In genomic region chr12:70476884-70477576, GRCm38 (mm10) we compare ENCODE assay signal across 9 mouse cellular contexts. TPM values are rescaled to one million over a fixed set of nuclear protein-coding genes. Genes with fewer than 3 reads are reported as not detected.
A peak's percentile ranks its signal among the peaks of the same experiment; 100 is the strongest.
DNase-seq lines count a peak whose midpoint lies in the region; ATAC-seq lines count a peak whose summit lies in the region.
"Had no signal": no experiment of that assay in that cellular context is flagged by ENCODE, and none has a peak within 500 bp of the region (broad histone marks: within the 10 kb centered on the region; RNA-seq: fewer than 3 reads in every experiment).

No protein-coding gene starts in this region.

- no peak overlapping the region for H3K27ac ChIP-seq in embryonic facial prominence, embryonic 12.5 days
- H3K27ac ChIP-seq in embryonic facial prominence, embryonic 10.5 days (replicated peaks), result no peak overlapping the region
- no peak overlapping the region for H3K27ac ChIP-seq in liver, embryonic 15.5 days (replicated peaks)
- H3K27ac ChIP-seq: neural tube, embryonic 13.5 days had no signal

- 67% methylated on average over 16 of the region's 16 CpGs for WGBS in embryonic facial prominence, embryonic 12.5 days
- WGBS in embryonic facial prominence, embryonic 10.5 days, result 79% methylated on average over 16 of the region's 16 CpGs
- 53% methylated on average over 16 of the region's 16 CpGs for WGBS in liver, embryonic 15.5 days (ENCODE audit: insufficient replicate concordance)

- no peak overlapping the region for H3K9ac ChIP-seq in embryonic facial prominence, embryonic 12.5 days
- H3K9ac ChIP-seq in liver, embryonic 15.5 days, result no peak overlapping the region
- H3K9ac ChIP-seq: neural tube, embryonic 13.5 days had no signal

- H3K4me3 ChIP-seq in embryonic facial prominence, embryonic 12.5 days, result no peak overlapping the region
- no peak overlapping the region for H3K4me3 ChIP-seq in embryonic facial prominence, embryonic 10.5 days
- H3K4me3 ChIP-seq in erythroblast, embryonic 14.5 days (replicated peaks), result peak overlapping the region; percentile 8
- no peak overlapping the region for H3K4me3 ChIP-seq in liver, embryonic 15.5 days (replicated peaks)
- H3K4me3 ChIP-seq: neural tube, embryonic 13.5 days had no signal

- peaks cover 4% of the 10 kb centered on the region; the same call in 1 of the 2 replicates for H3K4me1 ChIP-seq in embryonic facial prominence, embryonic 12.5 days
- peaks cover 3% of the 10 kb centered on the region; the same call in 1 of the 2 replicates for H3K4me1 ChIP-seq in embryonic facial prominence, embryonic 10.5 days
- H3K4me1 ChIP-seq in erythroblast, embryonic 14.5 days (ENCODE audit: control insufficient read depth), result peaks cover 6% of the 10 kb centered on the region
- H3K4me1 ChIP-seq in liver, embryonic 15.5 days (replicated peaks), result peaks cover 5% of the 10 kb centered on the region
- H3K4me1 ChIP-seq: neural tube, embryonic 13.5 days had no signal

- no peak for ATAC-seq in embryonic facial prominence, embryonic 12.5 days (ENCODE audit: insufficient number of reproducible peaks, insufficient read depth, low FRiP score, low TSS enrichment)
- ATAC-seq in liver, embryonic 15.5 days (ENCODE audit: insufficient read depth), result no peak

- H3K4me2 ChIP-seq in embryonic facial prominence, embryonic 12.5 days (replicated peaks), result peak overlapping the region; percentile 7; the same call in 1 of the 2 replicates
- peak overlapping the region; percentile 2; the same call in 1 of the 2 replicates for H3K4me2 ChIP-seq in liver, embryonic 15.5 days
- H3K4me2 ChIP-seq: neural tube, embryonic 13.5 days had no signal

- no peaks in the 10 kb centered on the region for H3K36me3 ChIP-seq in embryonic facial prominence, embryonic 12.5 days
- no peaks in the 10 kb centered on the region for H3K36me3 ChIP-seq in embryonic facial prominence, embryonic 10.5 days (replicated peaks)
- H3K36me3 ChIP-seq in erythroblast, embryonic 14.5 days (ENCODE audit: control insufficient read depth), result no peaks in the 10 kb centered on the region
- no peaks in the 10 kb centered on the region for H3K36me3 ChIP-seq in liver, embryonic 15.5 days (replicated peaks)
- H3K36me3 ChIP-seq: neural tube, embryonic 13.5 days had no signal

- no peak for DNase-seq in embryonic facial prominence, embryonic 10.5 days (ENCODE audit: low spot score)
- DNase-seq in B cell, adult 2 months, result peak; percentile 21 to 33
- no peak for DNase-seq in right cerebral cortex, adult 18-20 months
- no peak for DNase-seq in spleen, adult 12 weeks (ENCODE audit: low spot score)
- DNase-seq in cerebellum, postnatal 10 days, result no peak

- no peaks in the 10 kb centered on the region for H3K9me3 ChIP-seq in embryonic facial prominence, embryonic 12.5 days
- no peaks in the 10 kb centered on the region for H3K9me3 ChIP-seq in embryonic facial prominence, embryonic 10.5 days
- no peaks in the 10 kb centered on the region for H3K9me3 ChIP-seq in erythroblast, embryonic 14.5 days (ENCODE audit: control insufficient read depth, low read length)
- H3K9me3 ChIP-seq in liver, embryonic 15.5 days (replicated peaks), result no peaks in the 10 kb centered on the region

- no peaks in the 10 kb centered on the region for H3K27me3 ChIP-seq in embryonic facial prominence, embryonic 12.5 days
- H3K27me3 ChIP-seq in embryonic facial prominence, embryonic 10.5 days (replicated peaks; ENCODE audit: low read depth, poor library complexity, severe bottlenecking), result no peaks in the 10 kb centered on the region
- no peaks in the 10 kb centered on the region; the same call in 1 of the 2 replicates for H3K27me3 ChIP-seq in erythroblast, embryonic 14.5 days (ENCODE audit: control insufficient read depth)
- H3K27me3 ChIP-seq in liver, embryonic 15.5 days, result no peaks in the 10 kb centered on the region
- H3K27me3 ChIP-seq: neural tube, embryonic 13.5 days had no signal

RNA-seq across cellular contexts. Expression of gene Tmx1, which starts 24.1 kb away (rescaled TPM):
- polyA plus RNA-seq in embryonic facial prominence, embryonic 12.5 days (2016; fragmentation: Nextera tagmentation; extraction: Ambion mirVana), result 97.1 and 104 TPM in 2 replicates
- polyA plus RNA-seq in embryonic facial prominence, embryonic 10.5 days (2016; fragmentation: Nextera tagmentation; extraction: Ambion mirVana), result 111 and 118 TPM in 2 replicates
- 4.0 and 4.8 TPM in 2 replicates for polyA plus RNA-seq in erythroblast, embryonic 14.5 days (2012)
- 117 and 119 TPM in 2 replicates for polyA plus RNA-seq in liver, embryonic 15.5 days (2015; fragmentation: Nextera tagmentation; extraction: Ambion mirVana)

Comparison
In these comparisons a context has a peak if more than half of its experiments do, and no peak if none do; other contexts are left out.
1. DNase-seq: peak in B cell, adult 2 months (2 of 2); none in embryonic facial prominence, embryonic 10.5 days (single experiment), right cerebral cortex, adult 18-20 months (single experiment), spleen, adult 12 weeks (single experiment) and cerebellum, postnatal 10 days (0 of 2).
2. RNA of gene Tmx1, which starts 24.1 kb away (polyA plus RNA-seq): 117 to 119 TPM in liver, embryonic 15.5 days, 111 to 118 TPM in embryonic facial prominence, embryonic 10.5 days and 97.1 to 104 TPM in embryonic facial prominence, embryonic 12.5 days; 4.0 to 4.8 TPM in erythroblast, embryonic 14.5 days; every median in the first group is over 10 times any median in the second.